Mouse (Mus musculus) liver, embryonic 14.5 days (tissue): ENCODE data around the gene Smc4. TPM values are rescaled to one million over a fixed set of nuclear protein-coding genes. Genes with fewer than 3 reads are reported as not detected.
A peak's percentile ranks its signal among the peaks of the same experiment; 100 is the strongest.

ENCODE experiments used
- ATAC-seq: fragments of 200-750 bp; cut with Nextera tagmentation; 2 replicates; pipeline ENCODE4 v1.8.0; 2017; ENCODE audit warnings: moderate number of reproducible peaks, mild to moderate bottlenecking, moderate library complexity; ENCODE audit not compliant: insufficient read depth
- DNase-seq, 3 experiments: peaks; one replicate each; pipeline ENCODE4 v3.0.0-alpha.2; 2012 to 2013; ENCODE audit warnings: low read depth in 3 of 3, low spot score in 3 of 3
- H3K27ac ChIP-seq: fragments of 300-500 bp; sonication (generic); 2 replicates; pipeline ENCODE4 v1.5.1; 2014; ENCODE audit warnings: moderate library complexity, mild to moderate bottlenecking, control low read depth, inconsistent platforms
- H3K27me3 ChIP-seq: fragments of 300-500 bp; sonication (generic); 2 replicates; pipeline ENCODE4 v1.6.1; 2014; ENCODE audit warnings: mild to moderate bottlenecking, low read length, moderate library complexity; ENCODE audit not compliant: control insufficient read depth, insufficient read depth
- H3K36me3 ChIP-seq: fragments of 300-500 bp; sonication (generic); replicated peaks from 2 replicates; pipeline ENCODE4 v1.6.1; 2014; ENCODE audit warnings: low read depth; ENCODE audit not compliant: control insufficient read depth, insufficient read depth
- H3K4me1 ChIP-seq, 2 experiments: fragments of 200-500 bp in 1 of 2; fragments of 300-500 bp in 1 of 2; sonication (generic) in 1 of 2; replicated peaks; 2 replicates each; pipeline ENCODE4 v1.6.1; 2012 to 2014; ENCODE audit warnings: antibody characterized with exemption in 1 of 2, inconsistent platforms in 1 of 2, low read length in 1 of 2; ENCODE audit not compliant: control insufficient read depth in 2 of 2, insufficient read depth in 2 of 2
- H3K4me2 ChIP-seq: fragments of 300-500 bp; sonication (generic); 2 replicates; pipeline ENCODE4 v1.6.1; 2014; ENCODE audit warnings: low read depth, mild to moderate bottlenecking, control low read depth, moderate library complexity
- H3K4me3 ChIP-seq, 2 experiments: fragments of 200-500 bp in 1 of 2; fragments of 300-500 bp in 1 of 2; sonication (generic) in 1 of 2; 2 replicates each; pipeline ENCODE4 v1.5.1; 2012 to 2014; ENCODE audit warnings: low read depth in 2 of 2, low read length in 2 of 2, mild to moderate bottlenecking in 2 of 2, control low read depth in 1 of 2, inconsistent platforms in 1 of 2, moderate library complexity in 1 of 2; ENCODE audit not compliant: insufficient read depth in 1 of 2
- H3K9ac ChIP-seq: fragments of 300-500 bp; sonication (generic); replicated peaks from 2 replicates; pipeline ENCODE4 v1.6.1; 2014; ENCODE audit warnings: mild to moderate bottlenecking, control low read depth, moderate library complexity
- H3K9me3 ChIP-seq: fragments of 300-500 bp; sonication (generic); 2 replicates; pipeline ENCODE4 v1.6.1; 2016; ENCODE audit warnings: low read length, mixed read lengths; ENCODE audit not compliant: control insufficient read depth
- CTCF ChIP-seq: IDR thresholded peaks from 2 replicates; pipeline ENCODE4 v1.5.1; 2016; ENCODE audit warnings: antibody characterized with exemption, low read depth, control low read depth
- EP300 ChIP-seq: IDR thresholded peaks from 2 replicates; pipeline ENCODE4 v1.6.1; 2016; ENCODE audit warnings: antibody characterized with exemption, low read depth
- WGBS: fragments of 180-500 bp; shearing (Covaris S2); extraction: QIAGEN DNeasy Blood & Tissue Kit; methylation state at CpG from one replicate; pipeline ENCODE4 v1.1.7; 2014; ENCODE audit not compliant: insufficient replicate concordance; 5-methylcytosine and 5-hydroxymethylcytosine counted together
- polyA plus RNA-seq, 2 experiments: library from polyadenylated mRNA; depleted of rRNA in 1 of 2; stranded (reverse) in 1 of 2; unstranded in 1 of 2; fragments of >200 nt; fragmentation: Nextera tagmentation in 1 of 2; extraction: Ambion mirVana in 1 of 2; gene quantifications; 2 replicates each; pipeline versions ENCODE4 v1.2.1 to v1.2.3; 2012 to 2014

Smc4 gene
- polyA plus RNA-seq, 2 experiments = 50.6 to 124 TPM

GRCm38 (mm10) chr3:68980898-68981297 is 23.6 kb upstream of the Smc4 start:
- 51% methylated on average over 9 of the region's 9 CpGs for WGBS
- Histone ChIP-seq H3K36me3 (peaks cover 3% of the 10 kb centered on the region; the same call in 1 of the 2 replicates), H3K27ac (no peak overlapping the region), H3K4me1 (peaks cover 12 to 30% of the 10 kb centered on the region in 2 experiments), H3K9me3 (no peaks in the 10 kb centered on the region), H3K9ac (no peak overlapping the region), H3K4me2 (no peak overlapping the region), H3K4me3 (no peak overlapping the region), H3K27me3 (no peaks in the 10 kb centered on the region)
- no peak for DNase-seq
- TF ChIP-seq CTCF (no peak), EP300 (no peak)
- ATAC-seq = no peak

- 71% methylated on average over 2 of the region's 2 CpGs for WGBS
- ATAC-seq (no peak), DNase-seq (no peak)
- TF ChIP-seq CTCF (no peak), EP300 (no peak)
- no peak overlapping the region for H3K27ac ChIP-seq
- no peak overlapping the region for H3K9ac ChIP-seq
- peaks cover 6% of the 10 kb centered on the region; the same call in 1 of the 2 replicates for H3K36me3 ChIP-seq
- H3K4me3 ChIP-seq = no peak overlapping the region
- H3K9me3 ChIP-seq = no peaks in the 10 kb centered on the region
- no peaks in the 10 kb centered on the region for H3K4me1 ChIP-seq
- no peak overlapping the region for H3K4me2 ChIP-seq
- H3K27me3 ChIP-seq = no peaks in the 10 kb centered on the region
Measured at GRCm38 (mm10) chr3:68986550-68986949, 18.0 kb upstream of the Smc4 start.

GRCm38 (mm10) chr3:69002781-69003180 is 1.8 kb upstream of the Smc4 start:
- TF ChIP-seq CTCF = peak; percentile 41; the same call in 1 of the 2 replicates
- TF ChIP-seq EP300 = no peak
- ATAC-seq (no peak), DNase-seq (no peak)
- H3K36me3 ChIP-seq = peaks cover 12% of the 10 kb centered on the region
- H3K4me1 ChIP-seq = peaks cover 3% of the 10 kb centered on the region in 2 experiments; a peak in 3 of 4 replicates
- H3K9me3 ChIP-seq = peaks cover 3% of the 10 kb centered on the region; the same call in 1 of the 2 replicates
- no peak overlapping the region for H3K4me3 ChIP-seq
- H3K27ac ChIP-seq = no peak overlapping the region
- peak overlapping the region; percentile 76 for H3K4me2 ChIP-seq
- WGBS = 76% methylated on average over 4 of the region's 4 CpGs
- no peaks in the 10 kb centered on the region for H3K27me3 ChIP-seq
- H3K9ac ChIP-seq = no peak overlapping the region

GRCm38 (mm10) chr3:69004055-69004436 is 492 bp upstream of the Smc4 start:
- H3K9ac ChIP-seq = peak overlapping the region; percentile 78
- peaks cover 15% of the 10 kb centered on the region for H3K36me3 ChIP-seq
- H3K9me3 ChIP-seq = peaks cover 3% of the 10 kb centered on the region; the same call in 1 of the 2 replicates
- TF ChIP-seq CTCF = peak; percentile 28; the same call in 1 of the 2 replicates
- TF ChIP-seq EP300 = no peak
- peaks cover 3% of the 10 kb centered on the region in 2 experiments; a peak in 3 of 4 replicates for H3K4me1 ChIP-seq
- no peak for DNase-seq
- peak overlapping the region; percentile 97 to 99 for H3K4me3 ChIP-seq
- peak; percentile 5 for ATAC-seq
- no peaks in the 10 kb centered on the region for H3K27me3 ChIP-seq
- under 1% methylated on average over 7 of the region's 7 CpGs for WGBS
- peak overlapping the region; percentile 75 for H3K27ac ChIP-seq
- peak overlapping the region; percentile 76 for H3K4me2 ChIP-seq

GRCm38 (mm10) chr3:69005338-69006245 is 1.1 kb downstream of the Smc4 start:
- TF ChIP-seq EP300 (no peak), CTCF (peak; percentile 65)
- Histone ChIP-seq H3K4me1 (peaks cover 3 to 6% of the 10 kb centered on the region in 2 experiments; a peak in 3 of 4 replicates), H3K36me3 (peaks cover 21% of the 10 kb centered on the region), H3K9me3 (peaks cover 3% of the 10 kb centered on the region; the same call in 1 of the 2 replicates), H3K4me3 (peak overlapping the region; percentile 96 to 99), H3K9ac (peak overlapping the region; percentile 100), H3K4me2 (peak overlapping the region; percentile 83), H3K27ac (peak overlapping the region; percentile 95), H3K27me3 (no peaks in the 10 kb centered on the region)
- peak; percentile 56 for ATAC-seq
- DNase-seq = peak; percentile 34 to 56 (median 50)
- under 1% methylated on average over 72 of the region's 72 CpGs for WGBS
